Mouse (Mus musculus): ENCODE measurements around the gene Rbpj. TPM values are rescaled to one million over a fixed set of nuclear protein-coding genes. Genes with fewer than 3 reads are reported as not detected.

Gene Rbpj
- total and polyA plus RNA-seq, 2 experiments, result 4.2 to 9.6 TPM

DNA sequence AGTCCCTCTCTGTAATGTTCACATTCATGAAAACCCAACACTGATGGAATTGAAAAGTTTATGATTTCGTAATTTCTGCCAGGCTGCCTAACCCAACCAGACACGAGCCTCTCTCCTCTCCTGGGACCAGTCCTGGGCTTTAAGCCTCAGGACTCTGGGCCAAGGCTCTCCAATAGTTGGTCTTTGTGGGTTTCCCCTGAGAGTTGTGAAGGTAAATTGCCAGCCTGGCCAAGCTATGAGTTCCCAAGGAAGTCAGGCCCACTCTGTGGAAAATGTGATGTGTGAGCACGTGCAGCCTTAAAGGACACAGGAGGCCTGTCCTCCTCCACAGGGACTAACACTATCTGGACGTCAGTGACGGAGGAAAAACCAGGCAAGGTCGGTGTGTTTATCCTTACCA lies 85.4 kb downstream of the Rbpj start:
- TF ChIP-seq POLR2A (IDR thresholded peaks at IDR 0.05; ENCODE audit: extremely low read depth, insufficient read depth, low read length), result no peak
- no peak for TF ChIP-seq CTCF (IDR thresholded peaks at IDR 0.05; ENCODE audit: low read depth, low read length)
- no peak overlapping the region for H3K27ac ChIP-seq (replicated peaks; ENCODE audit: insufficient read depth, low read depth, low read length)
- WGBS, result 85% methylated on average over 6 of the region's 6 CpGs
- H3K27me3 ChIP-seq (ENCODE audit: control insufficient read depth, insufficient read depth, low read length), result no peaks in the 10 kb centered on the region
- no peak overlapping the region for H3K9ac ChIP-seq (ENCODE audit: low read depth, low read length)
- no peak overlapping the region for H3K4me3 ChIP-seq (ENCODE audit: insufficient read depth, low read depth, low read length)
- H3K36me3 ChIP-seq (ENCODE audit: control insufficient read depth, insufficient read depth, low read length), result no peaks in the 10 kb centered on the region
- no peak for DNase-seq (ENCODE audit: extremely low read depth, low read depth, low spot score)
- no peaks in the 10 kb centered on the region for H3K79me2 ChIP-seq (ENCODE audit: control insufficient read depth, insufficient read depth, low read length)
- no peaks in the 10 kb centered on the region for H3K4me1 ChIP-seq (ENCODE audit: control insufficient read depth, insufficient read depth, low read length)

GRCm38 (mm10) chr5:53551910-53552309 lies 86.0 kb downstream of the Rbpj start:
- 90% methylated on average over 4 of the region's 4 CpGs for WGBS
- H3K9ac ChIP-seq (ENCODE audit: low read depth, low read length), result no peak overlapping the region

DNA sequence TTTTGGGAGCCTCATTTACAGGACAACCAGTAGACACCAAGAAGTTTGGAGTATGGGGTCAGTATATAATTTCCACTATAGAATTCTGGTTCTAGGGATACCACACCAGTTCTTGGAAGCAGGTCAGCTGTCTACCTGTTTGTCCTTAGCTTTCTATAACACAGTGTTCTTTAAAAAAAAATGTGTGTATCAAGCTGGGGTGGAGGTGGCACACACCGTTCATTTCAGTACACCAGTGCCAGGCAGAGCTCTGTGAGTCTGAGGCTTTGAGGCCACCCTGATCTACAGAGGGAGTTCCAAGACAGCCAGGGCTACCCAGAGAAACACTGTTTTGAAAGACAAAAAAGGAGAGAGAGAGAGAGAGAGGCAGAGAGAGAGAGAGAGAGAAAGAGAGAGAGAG lies 87.3 kb downstream of the Rbpj start:
- Histone ChIP-seq H3K27ac (replicated peaks; ENCODE audit: insufficient read depth, low read depth, low read length) (no peak overlapping the region), H3K36me3 (ENCODE audit: control insufficient read depth, insufficient read depth, low read length) (no peaks in the 10 kb centered on the region), H3K4me1 (ENCODE audit: control insufficient read depth, insufficient read depth, low read length) (no peaks in the 10 kb centered on the region), H3K9ac (ENCODE audit: low read depth, low read length) (no peak overlapping the region), H3K79me2 (ENCODE audit: control insufficient read depth, insufficient read depth, low read length) (no peaks in the 10 kb centered on the region), H3K4me3 (ENCODE audit: insufficient read depth, low read depth, low read length) (no peak overlapping the region), H3K27me3 (ENCODE audit: control insufficient read depth, insufficient read depth, low read length) (no peaks in the 10 kb centered on the region)
- TF ChIP-seq CTCF (IDR thresholded peaks at IDR 0.05; ENCODE audit: low read depth, low read length) (no peak), POLR2A (IDR thresholded peaks at IDR 0.05; ENCODE audit: extremely low read depth, insufficient read depth, low read length) (no peak)
- no peak for DNase-seq (ENCODE audit: extremely low read depth, low read depth, low spot score)
- 92% methylated on average over 1 of the region's 1 CpGs for WGBS

More at GRCm38 (mm10) chr5:53551910-53552309, 86.0 kb downstream of the Rbpj start:
- H3K27me3 ChIP-seq (ENCODE audit: control insufficient read depth, insufficient read depth, low read length), result no peaks in the 10 kb centered on the region
- no peaks in the 10 kb centered on the region for H3K79me2 ChIP-seq (ENCODE audit: control insufficient read depth, insufficient read depth, low read length)
- no peak for TF ChIP-seq POLR2A (IDR thresholded peaks at IDR 0.05; ENCODE audit: extremely low read depth, insufficient read depth, low read length)
- no peak for TF ChIP-seq CTCF (IDR thresholded peaks at IDR 0.05; ENCODE audit: low read depth, low read length)
- no peaks in the 10 kb centered on the region for H3K4me1 ChIP-seq (ENCODE audit: control insufficient read depth, insufficient read depth, low read length)
- no peaks in the 10 kb centered on the region for H3K36me3 ChIP-seq (ENCODE audit: control insufficient read depth, insufficient read depth, low read length)
- H3K27ac ChIP-seq (replicated peaks; ENCODE audit: insufficient read depth, low read depth, low read length), result no peak overlapping the region
- no peak for DNase-seq (ENCODE audit: extremely low read depth, low read depth, low spot score)
- H3K4me3 ChIP-seq (ENCODE audit: insufficient read depth, low read depth, low read length), result no peak overlapping the region

GRCm38 (mm10) chr5:53554180-53554579 lies 88.2 kb downstream of the Rbpj start:
- 96% methylated on average over 8 of the region's 8 CpGs for WGBS
- H3K9ac ChIP-seq (ENCODE audit: low read depth, low read length), result no peak overlapping the region
- no peak for TF ChIP-seq CTCF (IDR thresholded peaks at IDR 0.05; ENCODE audit: low read depth, low read length)
- TF ChIP-seq POLR2A (IDR thresholded peaks at IDR 0.05; ENCODE audit: extremely low read depth, insufficient read depth, low read length), result no peak
- H3K4me1 ChIP-seq (ENCODE audit: control insufficient read depth, insufficient read depth, low read length), result no peaks in the 10 kb centered on the region
- no peaks in the 10 kb centered on the region for H3K36me3 ChIP-seq (ENCODE audit: control insufficient read depth, insufficient read depth, low read length)
- H3K79me2 ChIP-seq (ENCODE audit: control insufficient read depth, insufficient read depth, low read length), result no peaks in the 10 kb centered on the region
- H3K4me3 ChIP-seq (ENCODE audit: insufficient read depth, low read depth, low read length), result no peak overlapping the region
- DNase-seq (ENCODE audit: extremely low read depth, low read depth, low spot score), result no peak
- H3K27ac ChIP-seq (replicated peaks; ENCODE audit: insufficient read depth, low read depth, low read length), result no peak overlapping the region
- H3K27me3 ChIP-seq (ENCODE audit: control insufficient read depth, insufficient read depth, low read length), result no peaks in the 10 kb centered on the region

GRCm38 (mm10) chr5:53554926-53555325 lies 89.0 kb downstream of the Rbpj start:
- Histone ChIP-seq H3K27ac (replicated peaks; ENCODE audit: insufficient read depth, low read depth, low read length) (no peak overlapping the region), H3K27me3 (ENCODE audit: control insufficient read depth, insufficient read depth, low read length) (no peaks in the 10 kb centered on the region), H3K4me1 (ENCODE audit: control insufficient read depth, insufficient read depth, low read length) (no peaks in the 10 kb centered on the region), H3K79me2 (ENCODE audit: control insufficient read depth, insufficient read depth, low read length) (no peaks in the 10 kb centered on the region), H3K9ac (ENCODE audit: low read depth, low read length) (no peak overlapping the region), H3K4me3 (ENCODE audit: insufficient read depth, low read depth, low read length) (no peak overlapping the region), H3K36me3 (ENCODE audit: control insufficient read depth, insufficient read depth, low read length) (no peaks in the 10 kb centered on the region)
- no peak for DNase-seq (ENCODE audit: extremely low read depth, low read depth, low spot score)
- TF ChIP-seq POLR2A (IDR thresholded peaks at IDR 0.05; ENCODE audit: extremely low read depth, insufficient read depth, low read length) (no peak), CTCF (IDR thresholded peaks at IDR 0.05; ENCODE audit: low read depth, low read length) (no peak)
- 86% methylated on average over 4 of the region's 4 CpGs for WGBS

DNA sequence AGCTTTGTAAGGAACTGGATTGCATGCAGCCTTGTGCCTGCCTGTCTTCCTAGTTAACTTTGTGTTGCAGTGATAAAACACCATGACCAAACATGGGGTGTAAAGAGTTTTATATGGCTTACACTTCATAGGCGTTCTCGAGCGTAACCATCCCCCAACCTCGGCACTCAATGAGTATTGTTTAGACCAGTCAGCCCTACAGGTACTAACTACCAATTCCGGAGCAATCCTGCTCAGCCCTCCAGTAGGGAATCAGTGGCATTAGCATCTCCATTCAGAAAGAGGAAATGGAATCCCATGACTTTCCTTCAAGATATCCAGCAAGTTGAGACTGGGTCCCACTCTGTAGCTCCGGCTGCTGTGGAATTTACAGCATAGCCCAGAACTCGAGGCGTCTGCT lies 89.5 kb downstream of the Rbpj start:
- no peaks in the 10 kb centered on the region for H3K79me2 ChIP-seq (ENCODE audit: control insufficient read depth, insufficient read depth, low read length)
- TF ChIP-seq POLR2A (IDR thresholded peaks at IDR 0.05; ENCODE audit: extremely low read depth, insufficient read depth, low read length) (no peak), CTCF (IDR thresholded peaks at IDR 0.05; ENCODE audit: low read depth, low read length) (no peak)
- 93% methylated on average over 8 of the region's 8 CpGs for WGBS
- no peak overlapping the region for H3K27ac ChIP-seq (replicated peaks; ENCODE audit: insufficient read depth, low read depth, low read length)
- H3K36me3 ChIP-seq (ENCODE audit: control insufficient read depth, insufficient read depth, low read length), result no peaks in the 10 kb centered on the region
- H3K9ac ChIP-seq (ENCODE audit: low read depth, low read length), result no peak overlapping the region
- no peak overlapping the region for H3K4me3 ChIP-seq (ENCODE audit: insufficient read depth, low read depth, low read length)
- no peaks in the 10 kb centered on the region for H3K4me1 ChIP-seq (ENCODE audit: control insufficient read depth, insufficient read depth, low read length)
- H3K27me3 ChIP-seq (ENCODE audit: control insufficient read depth, insufficient read depth, low read length), result no peaks in the 10 kb centered on the region
- DNase-seq (ENCODE audit: extremely low read depth, low read depth, low spot score), result no peak

Measured in liver, adult 2 months (tissue).